Mouse (Mus musculus): ENCODE results near the gene Rcbtb2. TPM values are rescaled to one million over a fixed set of nuclear protein-coding genes. Genes with fewer than 3 reads are reported as not detected.

The Rcbtb2 gene
- polyA plus RNA-seq, 1 experiment, result 169 TPM

GRCm38 (mm10) chr14:73231286-73231982 is 108.6 kb downstream of the Rcbtb2 start:
- Histone ChIP-seq H3K4me3 (ENCODE audit: control insufficient read depth, insufficient read depth, low read length) (no peak overlapping the region), H3K4me1 (replicated peaks; ENCODE audit: control insufficient read depth, insufficient read depth, low read length) (peaks cover 3% of the 10 kb centered on the region; the same call in 1 of the 2 replicates), H3K36me3 (ENCODE audit: control insufficient read depth, insufficient read depth, low read length) (no peaks in the 10 kb centered on the region), H3K27ac (ENCODE audit: control insufficient read depth, insufficient read depth, low read length) (no peak overlapping the region), H3K27me3 (ENCODE audit: control insufficient read depth, insufficient read depth, low read length) (no peaks in the 10 kb centered on the region)
- no peak for DNase-seq
- WGBS, result 88% methylated on average over 5 of the region's 5 CpGs
- TF ChIP-seq CTCF (IDR thresholded peaks at IDR 0.05; ENCODE audit: borderline replicate concordance, control insufficient read depth, extremely low read depth, insufficient read depth, low read length, poor library complexity), result no peak
- TF ChIP-seq POLR2A (IDR thresholded peaks at IDR 0.05; ENCODE audit: control insufficient read depth, extremely low read depth, insufficient read depth, low read length, poor library complexity), result no peak

- H3K4me1 ChIP-seq (replicated peaks; ENCODE audit: control insufficient read depth, insufficient read depth, low read length), result peaks cover 3% of the 10 kb centered on the region; the same call in 1 of the 2 replicates
- H3K27ac ChIP-seq (ENCODE audit: control insufficient read depth, insufficient read depth, low read length), result no peak overlapping the region
- WGBS, result 54% methylated on average over 2 of the region's 2 CpGs
- H3K4me3 ChIP-seq (ENCODE audit: control insufficient read depth, insufficient read depth, low read length), result no peak overlapping the region
- TF ChIP-seq CTCF (IDR thresholded peaks at IDR 0.05; ENCODE audit: borderline replicate concordance, control insufficient read depth, extremely low read depth, insufficient read depth, low read length, poor library complexity), result no peak
- no peaks in the 10 kb centered on the region for H3K36me3 ChIP-seq (ENCODE audit: control insufficient read depth, insufficient read depth, low read length)
- no peak for DNase-seq
- no peaks in the 10 kb centered on the region for H3K27me3 ChIP-seq (ENCODE audit: control insufficient read depth, insufficient read depth, low read length)
Measured at GRCm38 (mm10) chr14:73234468-73235031, 111.7 kb downstream of the Rcbtb2 start.

GRCm38 (mm10) chr14:73237848-73238321 is 115.0 kb downstream of the Rcbtb2 start, which contains the start of gene Lpar6:
Lpar6 (plus strand) TSS chr14:73237895.
- WGBS, result under 1% methylated on average over 19 of the region's 19 CpGs
- H3K27me3 ChIP-seq (ENCODE audit: control insufficient read depth, insufficient read depth, low read length), result no peaks in the 10 kb centered on the region
- peak; percentile 76 for TF ChIP-seq POLR2A (IDR thresholded peaks at IDR 0.05; ENCODE audit: control insufficient read depth, extremely low read depth, insufficient read depth, low read length, poor library complexity)
- TF ChIP-seq CTCF (IDR thresholded peaks at IDR 0.05; ENCODE audit: borderline replicate concordance, control insufficient read depth, extremely low read depth, insufficient read depth, low read length, poor library complexity), result no peak
- DNase-seq, result peak; percentile 69
- H3K4me3 ChIP-seq (ENCODE audit: control insufficient read depth, insufficient read depth, low read length), result peak within 1 kb of the TSS; percentile 70
- peaks cover 11% of the 10 kb centered on the region; the same call in 1 of the 2 replicates for H3K36me3 ChIP-seq (ENCODE audit: control insufficient read depth, insufficient read depth, low read length)
- H3K27ac ChIP-seq (ENCODE audit: control insufficient read depth, insufficient read depth, low read length), result peak within 1 kb of the TSS; percentile 88
- peaks cover 4% of the 10 kb centered on the region; the same call in 1 of the 2 replicates for H3K4me1 ChIP-seq (replicated peaks; ENCODE audit: control insufficient read depth, insufficient read depth, low read length)

- DNase-seq, result peak; percentile 58
- 0% methylated on average over 20 of the region's 20 CpGs for WGBS
- H3K27ac ChIP-seq (ENCODE audit: control insufficient read depth, insufficient read depth, low read length), result peak overlapping the region; percentile 88
- peaks cover 6% of the 10 kb centered on the region; the same call in 1 of the 2 replicates for H3K4me1 ChIP-seq (replicated peaks; ENCODE audit: control insufficient read depth, insufficient read depth, low read length)
- H3K4me3 ChIP-seq (ENCODE audit: control insufficient read depth, insufficient read depth, low read length), result peak overlapping the region; percentile 70
- no peaks in the 10 kb centered on the region for H3K27me3 ChIP-seq (ENCODE audit: control insufficient read depth, insufficient read depth, low read length)
- TF ChIP-seq CTCF (IDR thresholded peaks at IDR 0.05; ENCODE audit: borderline replicate concordance, control insufficient read depth, extremely low read depth, insufficient read depth, low read length, poor library complexity) (no peak), POLR2A (IDR thresholded peaks at IDR 0.05; ENCODE audit: control insufficient read depth, extremely low read depth, insufficient read depth, low read length, poor library complexity) (no peak)
- peaks cover 11% of the 10 kb centered on the region; the same call in 1 of the 2 replicates for H3K36me3 ChIP-seq (ENCODE audit: control insufficient read depth, insufficient read depth, low read length)
Measured at GRCm38 (mm10) chr14:73238498-73239250, 115.8 kb downstream of the Rcbtb2 start.

GRCm38 (mm10) chr14:73239291-73239690 is 116.5 kb downstream of the Rcbtb2 start:
- Histone ChIP-seq H3K36me3 (ENCODE audit: control insufficient read depth, insufficient read depth, low read length) (peaks cover 11% of the 10 kb centered on the region; the same call in 1 of the 2 replicates), H3K4me3 (ENCODE audit: control insufficient read depth, insufficient read depth, low read length) (peak overlapping the region; percentile 33), H3K27me3 (ENCODE audit: control insufficient read depth, insufficient read depth, low read length) (no peaks in the 10 kb centered on the region), H3K4me1 (replicated peaks; ENCODE audit: control insufficient read depth, insufficient read depth, low read length) (peaks cover 6% of the 10 kb centered on the region; the same call in 1 of the 2 replicates), H3K27ac (ENCODE audit: control insufficient read depth, insufficient read depth, low read length) (peak overlapping the region; percentile 88)
- no peak for TF ChIP-seq CTCF (IDR thresholded peaks at IDR 0.05; ENCODE audit: borderline replicate concordance, control insufficient read depth, extremely low read depth, insufficient read depth, low read length, poor library complexity)
- no peak for TF ChIP-seq POLR2A (IDR thresholded peaks at IDR 0.05; ENCODE audit: control insufficient read depth, extremely low read depth, insufficient read depth, low read length, poor library complexity)
- WGBS, result under 1% methylated on average over 6 of the region's 6 CpGs
- DNase-seq, result peak; percentile 37

- H3K4me3 ChIP-seq (ENCODE audit: control insufficient read depth, insufficient read depth, low read length), result no peak overlapping the region
- 0 out of 2 replicates have a peak, but pooled peaks cover 5% of the 10 kb centered on the region for H3K4me1 ChIP-seq (replicated peaks; ENCODE audit: control insufficient read depth, insufficient read depth, low read length)
- no peak for DNase-seq
- WGBS, result 30% methylated on average over 3 of the region's 3 CpGs
- peaks cover 11% of the 10 kb centered on the region; the same call in 1 of the 2 replicates for H3K36me3 ChIP-seq (ENCODE audit: control insufficient read depth, insufficient read depth, low read length)
- no peaks in the 10 kb centered on the region for H3K27me3 ChIP-seq (ENCODE audit: control insufficient read depth, insufficient read depth, low read length)
- TF ChIP-seq POLR2A (IDR thresholded peaks at IDR 0.05; ENCODE audit: control insufficient read depth, extremely low read depth, insufficient read depth, low read length, poor library complexity) (no peak), CTCF (IDR thresholded peaks at IDR 0.05; ENCODE audit: borderline replicate concordance, control insufficient read depth, extremely low read depth, insufficient read depth, low read length, poor library complexity) (no peak)
- H3K27ac ChIP-seq (ENCODE audit: control insufficient read depth, insufficient read depth, low read length), result no peak overlapping the region
Measured at GRCm38 (mm10) chr14:73239857-73240256, 117.0 kb downstream of the Rcbtb2 start.

Data from thymus, adult 2 months (tissue).